Mouse (Mus musculus) myocyte (in vitro differentiated cells): ENCODE results near the gene Chst8. TPM values are rescaled to one million over a fixed set of nuclear protein-coding genes. Genes with fewer than 3 reads are reported as not detected.

Experiments used
- H3K27me3 ChIP-seq: one replicate; pipeline ENCODE4 v1.6.1; 2011; ENCODE audit not compliant: control insufficient read depth, insufficient read depth, insufficient read length
- H3K36me3 ChIP-seq: one replicate; pipeline ENCODE4 v1.6.1; 2011; ENCODE audit not compliant: control insufficient read depth, insufficient read depth
- H3K4me2 ChIP-seq: one replicate; pipeline ENCODE4 v1.6.1; 2011; ENCODE audit warnings: low read depth, control low read depth
- H3K4me3 ChIP-seq: one replicate; pipeline ENCODE4 v1.5.1; 2011; ENCODE audit warnings: mild to moderate bottlenecking, control low read depth, moderate library complexity
- H3K79me2 ChIP-seq: one replicate; pipeline ENCODE4 v1.6.1; 2011; ENCODE audit not compliant: control insufficient read depth, insufficient read depth
- H3ac ChIP-seq: one replicate; pipeline ENCODE4 v1.6.1; 2011; ENCODE audit not compliant: control insufficient read depth, insufficient read length
- CEBPB ChIP-seq: IDR thresholded peaks from 2 replicates; pipeline ENCODE4 v1.6.1; 2011; ENCODE audit warnings: mild to moderate bottlenecking, moderate library complexity; ENCODE audit not compliant: poor library complexity, insufficient read depth, severe bottlenecking
- E2F4 ChIP-seq: IDR thresholded peaks from one replicate; pipeline ENCODE4 v1.6.1; 2011; ENCODE audit warnings: mild to moderate bottlenecking, control low read depth, moderate library complexity; ENCODE audit not compliant: insufficient read depth
- MAX ChIP-seq: IDR thresholded peaks from one replicate; pipeline ENCODE4 v1.6.1; 2011; ENCODE audit warnings: low read depth, mild to moderate bottlenecking, control low read depth
- MYOD1 ChIP-seq, 3 experiments: IDR thresholded peaks; one replicate each; pipeline ENCODE4 v1.6.1; 2011; ENCODE audit warnings: control low read depth in 2 of 3, low read depth in 2 of 3, mild to moderate bottlenecking in 2 of 3, moderate library complexity in 1 of 3; ENCODE audit not compliant: insufficient read length in 2 of 3, control insufficient read depth in 1 of 3
- MYOG ChIP-seq, 3 experiments: IDR thresholded peaks; one replicate each; pipeline ENCODE4 v1.6.1; 2011; ENCODE audit warnings: control low read depth in 2 of 3, low read depth in 2 of 3, mild to moderate bottlenecking in 2 of 3; ENCODE audit not compliant: insufficient read length in 2 of 3, control insufficient read depth in 1 of 3, insufficient read depth in 1 of 3
- POLR2A ChIP-seq: IDR thresholded peaks from one replicate; pipeline ENCODE4 v1.6.1; 2011; ENCODE audit warnings: low read depth, mild to moderate bottlenecking, control low read depth, moderate library complexity; ENCODE audit not compliant: insufficient read length
- POLR2AphosphoS2 ChIP-seq: IDR thresholded peaks from one replicate; pipeline ENCODE4 v1.6.1; 2011; ENCODE audit warnings: low read depth, control low read depth; ENCODE audit not compliant: insufficient read length
- REST ChIP-seq: IDR thresholded peaks from one replicate; pipeline ENCODE4 v1.6.1; 2011; ENCODE audit warnings: mild to moderate bottlenecking, control low read depth, moderate library complexity; ENCODE audit not compliant: insufficient read depth, insufficient read length
- SRF ChIP-seq: IDR thresholded peaks from one replicate; pipeline ENCODE4 v1.6.1; 2011; ENCODE audit warnings: low read depth; ENCODE audit not compliant: control insufficient read depth, insufficient read length
- TCF12 ChIP-seq: IDR thresholded peaks from one replicate; pipeline ENCODE4 v1.6.1; 2011; ENCODE audit warnings: mild to moderate bottlenecking, control low read depth; ENCODE audit not compliant: poor library complexity, insufficient read depth, severe bottlenecking
- TCF3 ChIP-seq: IDR thresholded peaks from one replicate; pipeline ENCODE4 v1.6.1; 2011; ENCODE audit warnings: low read depth, control low read depth; ENCODE audit not compliant: insufficient read length
- USF1 ChIP-seq: IDR thresholded peaks from one replicate; pipeline ENCODE4 v1.6.1; 2011; ENCODE audit warnings: low read depth, mild to moderate bottlenecking, control low read depth, moderate library complexity
- polyA plus RNA-seq: library from polyadenylated mRNA; unstranded; fragments of >200 nt; fragmentation: generic; extraction: Trizol; gene quantifications from one replicate; pipeline ENCODE4 v1.2.1, GENCODE M21; 2012; ENCODE audit warnings: missing spikeins

The Chst8 gene
- polyA plus RNA-seq, 1 experiment: not detected

GRCm38 (mm10) chr7:34685801-34686200 is 126.7 kb downstream of the Chst8 start:
- Histone ChIP-seq H3ac (no peak overlapping the region), H3K4me3 (no peak overlapping the region), H3K79me2 (no peaks in the 10 kb centered on the region), H3K36me3 (no peaks in the 10 kb centered on the region), H3K27me3 (peaks cover 85% of the 10 kb centered on the region), H3K4me2 (no peak overlapping the region)
- no peak for TF ChIP-seq CEBPB
- no peak for TF ChIP-seq POLR2AphosphoS2
- TF ChIP-seq MAX: no peak
- TF ChIP-seq E2F4: no peak
- TF ChIP-seq MYOG (IDR thresholded peaks at IDR 0.05; ENCODE audit: control insufficient read depth in 1 of 3, insufficient read depth in 1 of 3, insufficient read length in 2 of 3, low read depth in 2 of 3): no peak
- no peak for TF ChIP-seq USF1
- TF ChIP-seq TCF3: no peak
- no peak for TF ChIP-seq TCF12
- TF ChIP-seq POLR2A: no peak
- TF ChIP-seq MYOD1 (IDR thresholded peaks at IDR 0.05; ENCODE audit: control insufficient read depth in 1 of 3, insufficient read length in 2 of 3, low read depth in 2 of 3): no peak
- no peak for TF ChIP-seq REST
- no peak for TF ChIP-seq SRF

- no peak overlapping the region for H3ac ChIP-seq
- H3K27me3 ChIP-seq: peaks cover 83% of the 10 kb centered on the region
- no peak for TF ChIP-seq USF1
- TF ChIP-seq POLR2A: no peak
- no peak for TF ChIP-seq E2F4
- no peak for TF ChIP-seq MAX
- TF ChIP-seq CEBPB: no peak
- TF ChIP-seq TCF3: no peak
- TF ChIP-seq SRF: no peak
- TF ChIP-seq REST: no peak
- H3K79me2 ChIP-seq: no peaks in the 10 kb centered on the region
- no peaks in the 10 kb centered on the region for H3K36me3 ChIP-seq
- H3K4me3 ChIP-seq: no peak overlapping the region
- no peak overlapping the region for H3K4me2 ChIP-seq
These were observed 127.3 kb downstream of the Chst8 start for GRCm38 (mm10) chr7:34685176-34685575.

- TF ChIP-seq TCF3 (no peak), MAX (no peak), MYOD1 (IDR thresholded peaks at IDR 0.05; ENCODE audit: control insufficient read depth in 1 of 3, insufficient read length in 2 of 3, low read depth in 2 of 3) (no peak), CEBPB (no peak), SRF (no peak), REST (no peak), USF1 (no peak), E2F4 (no peak), POLR2AphosphoS2 (no peak), MYOG (IDR thresholded peaks at IDR 0.05; ENCODE audit: control insufficient read depth in 1 of 3, insufficient read depth in 1 of 3, insufficient read length in 2 of 3, low read depth in 2 of 3) (no peak), POLR2A (no peak), TCF12 (no peak)
- Histone ChIP-seq H3ac (no peak overlapping the region), H3K79me2 (no peaks in the 10 kb centered on the region)
These were observed 131.6 kb downstream of the Chst8 start for GRCm38 (mm10) chr7:34680771-34681421.

GRCm38 (mm10) chr7:34679886-34680285 is 132.6 kb downstream of the Chst8 start:
- no peak overlapping the region for H3ac ChIP-seq
- no peak overlapping the region for H3K4me2 ChIP-seq
- no peak for TF ChIP-seq POLR2A
- no peak for TF ChIP-seq USF1
- TF ChIP-seq POLR2AphosphoS2: no peak
- TF ChIP-seq TCF3: no peak
- no peak for TF ChIP-seq E2F4
- TF ChIP-seq REST: no peak
- no peak for TF ChIP-seq MYOD1 (IDR thresholded peaks at IDR 0.05; ENCODE audit: control insufficient read depth in 1 of 3, insufficient read length in 2 of 3, low read depth in 2 of 3)
- TF ChIP-seq MAX: no peak
- TF ChIP-seq TCF12: no peak
- no peak for TF ChIP-seq SRF
- no peak for TF ChIP-seq CEBPB
- TF ChIP-seq MYOG (IDR thresholded peaks at IDR 0.05; ENCODE audit: control insufficient read depth in 1 of 3, insufficient read depth in 1 of 3, insufficient read length in 2 of 3, low read depth in 2 of 3): no peak
- H3K4me3 ChIP-seq: no peak overlapping the region
- peaks cover 57% of the 10 kb centered on the region for H3K27me3 ChIP-seq
- no peaks in the 10 kb centered on the region for H3K36me3 ChIP-seq
- H3K79me2 ChIP-seq: no peaks in the 10 kb centered on the region

More at GRCm38 (mm10) chr7:34680771-34681421, 131.6 kb downstream of the Chst8 start:
- H3K4me3 ChIP-seq: no peak overlapping the region
- peaks cover 57% of the 10 kb centered on the region for H3K27me3 ChIP-seq
- H3K4me2 ChIP-seq: no peak overlapping the region
- no peaks in the 10 kb centered on the region for H3K36me3 ChIP-seq
